19 mouse cellular contexts compared by ENCODE assay signal in genomic region chr13:54710866-54711265, GRCm38 (mm10). TPM values are rescaled to one million over a fixed set of nuclear protein-coding genes. Genes with fewer than 3 reads are reported as not detected.
"Had no signal": no experiment of that assay in that cellular context is flagged by ENCODE, and none has a peak within 500 bp of the region (broad histone marks: within the 10 kb centered on the region; RNA-seq: fewer than 3 reads in every experiment).

No protein-coding gene starts in this region.

- H3K27ac ChIP-seq: midbrain, embryonic 10.5 days; midbrain, embryonic 12.5 days; neural tube, embryonic 12.5 days had no signal

- H3K9me3 ChIP-seq: midbrain, embryonic 10.5 days; midbrain, embryonic 12.5 days; neural tube, embryonic 12.5 days had no signal

- DNase-seq: lung, adult 18-20 months; lung, embryonic 14.5 days; lung, postnatal 10 days; lung, postnatal 4 days; midbrain, embryonic 14.5 days; right cerebral cortex, postnatal 14 days; spleen, adult 18-20 months; thymus, adult 18-20 months; thymus, postnatal 14 days; thymus, postnatal 36 days had no signal

- H3K4me3 ChIP-seq: midbrain, embryonic 10.5 days; midbrain, embryonic 12.5 days; neural tube, embryonic 12.5 days had no signal

- H3K4me1 ChIP-seq: midbrain, embryonic 10.5 days; midbrain, embryonic 12.5 days; neural tube, embryonic 12.5 days had no signal

- H3K36me3 ChIP-seq: midbrain, embryonic 10.5 days; midbrain, embryonic 12.5 days; neural tube, embryonic 12.5 days had no signal

RNA-seq across cellular contexts. Expression of gene Cdhr2, which starts 9.6 kb away (rescaled TPM):
- total RNA-seq: megakaryocyte, adult 5-6 weeks; megakaryocyte-erythroid progenitor cell, adult 5-6 weeks; neutrophil, adult 5-6 weeks had no signal
- polyA plus RNA-seq: lung, embryonic 14.5 days; lung, embryonic 16.5 days; midbrain, embryonic 10.5 days had no signal

RNA-seq across cellular contexts. Expression of gene Gprin1, which starts 38.8 kb away (rescaled TPM):
- total RNA-seq: megakaryocyte, adult 5-6 weeks; megakaryocyte-erythroid progenitor cell, adult 5-6 weeks; monocyte, adult 5-6 weeks; neutrophil, adult 5-6 weeks had no signal

RNA-seq across cellular contexts. Expression of gene Sncb, which starts 55.5 kb away (rescaled TPM):
- total RNA-seq: megakaryocyte, adult 5-6 weeks; megakaryocyte-erythroid progenitor cell, adult 5-6 weeks; monocyte, adult 5-6 weeks; neutrophil, adult 5-6 weeks had no signal
- polyA plus RNA-seq: lung, embryonic 14.5 days; lung, embryonic 16.5 days; thymus, postnatal 0 days had no signal
